Mouse (Mus musculus): ENCODE measurements around the gene Maats1. TPM values are rescaled to one million over a fixed set of nuclear protein-coding genes. Genes with fewer than 3 reads are reported as not detected.

The Maats1 gene
- polyA plus RNA-seq, 1 experiment = not detected

- Histone ChIP-seq H3K27me3 (replicated peaks) (peaks cover 4% of the 10 kb centered on the region), H3K4me1 (no peaks in the 10 kb centered on the region), H3K4me3 (replicated peaks) (no peak overlapping the region), H3K36me3 (replicated peaks; ENCODE audit: low read length) (no peaks in the 10 kb centered on the region), H3K9me3 (peaks cover 10% of the 10 kb centered on the region)
- no peak for TF ChIP-seq GATA1 (IDR thresholded peaks at IDR 0.05; ENCODE audit: borderline replicate concordance, low read length)
- no peak for TF ChIP-seq FLI1 (IDR thresholded peaks at IDR 0.05; ENCODE audit: low read length)
These were observed 15.1 kb downstream of the Maats1 start for GRCm38 (mm10) chr16:38326778-38327397.

GRCm38 (mm10) chr16:38324311-38324710 is 17.6 kb downstream of the Maats1 start:
- peaks cover 4% of the 10 kb centered on the region for H3K27me3 ChIP-seq (replicated peaks)
- peaks cover 5% of the 10 kb centered on the region; the same call in 1 of the 2 replicates for H3K4me1 ChIP-seq
- TF ChIP-seq GATA1 (IDR thresholded peaks at IDR 0.05; ENCODE audit: borderline replicate concordance, low read length) (no peak), FLI1 (IDR thresholded peaks at IDR 0.05; ENCODE audit: low read length) (no peak)
- no peaks in the 10 kb centered on the region for H3K36me3 ChIP-seq (replicated peaks; ENCODE audit: low read length)
- H3K9me3 ChIP-seq = peaks cover 1% of the 10 kb centered on the region; the same call in 1 of the 2 replicates
- no peak overlapping the region for H3K4me3 ChIP-seq (replicated peaks)

GRCm38 (mm10) chr16:38321452-38321935 is 20.4 kb downstream of the Maats1 start:
- TF ChIP-seq FLI1 (IDR thresholded peaks at IDR 0.05; ENCODE audit: low read length) (no peak), GATA1 (IDR thresholded peaks at IDR 0.05; ENCODE audit: borderline replicate concordance, low read length) (no peak)
- H3K4me1 ChIP-seq = peaks cover 11% of the 10 kb centered on the region; the same call in 1 of the 2 replicates

GRCm38 (mm10) chr16:38319087-38319486 is 22.9 kb downstream of the Maats1 start:
- Histone ChIP-seq H3K27me3 (replicated peaks) (no peaks in the 10 kb centered on the region), H3K4me1 (peaks cover 11% of the 10 kb centered on the region; the same call in 1 of the 2 replicates), H3K4me3 (replicated peaks) (no peak overlapping the region), H3K9me3 (peaks cover 7% of the 10 kb centered on the region), H3K36me3 (replicated peaks; ENCODE audit: low read length) (no peaks in the 10 kb centered on the region)
- TF ChIP-seq FLI1 (IDR thresholded peaks at IDR 0.05; ENCODE audit: low read length) (no peak), GATA1 (IDR thresholded peaks at IDR 0.05; ENCODE audit: borderline replicate concordance, low read length) (no peak)

More at GRCm38 (mm10) chr16:38321452-38321935, 20.4 kb downstream of the Maats1 start:
- Histone ChIP-seq H3K9me3 (no peaks in the 10 kb centered on the region), H3K36me3 (replicated peaks; ENCODE audit: low read length) (no peaks in the 10 kb centered on the region), H3K27me3 (replicated peaks) (peaks cover 4% of the 10 kb centered on the region), H3K4me3 (replicated peaks) (peak overlapping the region; percentile 69)

GRCm38 (mm10) chr16:38318492-38318891 is 23.5 kb downstream of the Maats1 start:
- Histone ChIP-seq H3K9me3 (peaks cover 7% of the 10 kb centered on the region), H3K4me1 (peaks cover 11% of the 10 kb centered on the region; the same call in 1 of the 2 replicates), H3K4me3 (replicated peaks) (no peak overlapping the region), H3K36me3 (replicated peaks; ENCODE audit: low read length) (no peaks in the 10 kb centered on the region), H3K27me3 (replicated peaks) (no peaks in the 10 kb centered on the region)
- TF ChIP-seq GATA1 (IDR thresholded peaks at IDR 0.05; ENCODE audit: borderline replicate concordance, low read length) (no peak), FLI1 (IDR thresholded peaks at IDR 0.05; ENCODE audit: low read length) (no peak)

GRCm38 (mm10) chr16:38308195-38308594 is 33.7 kb downstream of the Maats1 start:
- Histone ChIP-seq H3K4me3 (replicated peaks) (no peak overlapping the region), H3K36me3 (replicated peaks; ENCODE audit: low read length) (no peaks in the 10 kb centered on the region), H3K4me1 (peaks cover 25% of the 10 kb centered on the region), H3K27me3 (replicated peaks) (peaks cover 26% of the 10 kb centered on the region), H3K9me3 (peaks cover 9% of the 10 kb centered on the region)
- TF ChIP-seq FLI1 (IDR thresholded peaks at IDR 0.05; ENCODE audit: low read length) (no peak), GATA1 (IDR thresholded peaks at IDR 0.05; ENCODE audit: borderline replicate concordance, low read length) (no peak)

GRCm38 (mm10) chr16:38307651-38308050 is 34.3 kb downstream of the Maats1 start:
- H3K36me3 ChIP-seq (replicated peaks; ENCODE audit: low read length) = no peaks in the 10 kb centered on the region
- H3K9me3 ChIP-seq = peaks cover 9% of the 10 kb centered on the region
- peaks cover 26% of the 10 kb centered on the region for H3K27me3 ChIP-seq (replicated peaks)
- no peak for TF ChIP-seq FLI1 (IDR thresholded peaks at IDR 0.05; ENCODE audit: low read length)
- no peak for TF ChIP-seq GATA1 (IDR thresholded peaks at IDR 0.05; ENCODE audit: borderline replicate concordance, low read length)
- H3K4me3 ChIP-seq (replicated peaks) = no peak overlapping the region
- peaks cover 25% of the 10 kb centered on the region for H3K4me1 ChIP-seq

- Histone ChIP-seq H3K9me3 (peaks cover 9% of the 10 kb centered on the region), H3K36me3 (replicated peaks; ENCODE audit: low read length) (no peaks in the 10 kb centered on the region), H3K4me1 (peaks cover 25% of the 10 kb centered on the region), H3K27me3 (replicated peaks) (peaks cover 26% of the 10 kb centered on the region), H3K4me3 (replicated peaks) (no peak overlapping the region)
- TF ChIP-seq GATA1 (IDR thresholded peaks at IDR 0.05; ENCODE audit: borderline replicate concordance, low read length) (no peak), FLI1 (IDR thresholded peaks at IDR 0.05; ENCODE audit: low read length) (no peak)
These were observed 34.7 kb downstream of the Maats1 start for GRCm38 (mm10) chr16:38307221-38307605.

GRCm38 (mm10) chr16:38306571-38307220 is 35.2 kb downstream of the Maats1 start:
- no peaks in the 10 kb centered on the region for H3K36me3 ChIP-seq (replicated peaks; ENCODE audit: low read length)
- H3K27me3 ChIP-seq (replicated peaks) = peaks cover 26% of the 10 kb centered on the region
- peaks cover 25% of the 10 kb centered on the region for H3K4me1 ChIP-seq
- no peak overlapping the region for H3K4me3 ChIP-seq (replicated peaks)
- peaks cover 9% of the 10 kb centered on the region for H3K9me3 ChIP-seq
- TF ChIP-seq FLI1 (IDR thresholded peaks at IDR 0.05; ENCODE audit: low read length) (no peak), GATA1 (IDR thresholded peaks at IDR 0.05; ENCODE audit: borderline replicate concordance, low read length) (no peak)
